Mouse (Mus musculus): ENCODE data around the gene 4921524J17Rik.

DNA sequence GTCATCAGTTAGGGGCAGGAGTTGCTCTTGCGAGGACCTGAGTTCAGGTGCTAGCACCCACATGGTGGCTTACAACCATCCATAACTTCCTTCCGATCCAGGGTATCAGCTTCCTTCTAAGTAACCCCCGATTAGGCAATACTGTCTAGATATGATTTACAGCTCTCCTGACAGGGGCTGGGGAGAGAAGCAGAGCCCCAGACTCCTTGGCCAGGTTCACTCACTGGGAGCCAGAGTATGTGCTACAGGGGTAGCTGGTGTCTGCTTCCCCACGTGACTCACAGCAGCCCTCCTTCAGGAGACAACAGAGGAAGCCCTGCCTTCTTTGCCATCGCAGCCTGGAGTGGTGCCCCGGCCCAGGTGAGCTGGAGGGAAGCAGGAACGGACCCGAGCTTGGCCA lies 22.1 kb upstream of the 4921524J17Rik start:
- TF ChIP-seq GATA1 (IDR thresholded peaks at IDR 0.05; ENCODE audit: borderline replicate concordance, low read length) (no peak), CTCF (IDR thresholded peaks at IDR 0.05; ENCODE audit: low read depth, low read length) (no peak), POLR2AphosphoS5 (IDR thresholded peaks at IDR 0.05; ENCODE audit: insufficient replicate concordance, low read depth, low read length) (no peak), TAL1 (conservative IDR thresholded peaks at IDR 0.05; ENCODE audit: low read depth, low read length) (no peak), GATA2 (IDR thresholded peaks at IDR 0.05; ENCODE audit: borderline replicate concordance, low read depth, low read length) (no peak)
